Mouse (Mus musculus): Measurements from ENCODE around the gene Slc51a. TPM values are rescaled to one million over a fixed set of nuclear protein-coding genes. Genes with fewer than 3 reads are reported as not detected.

Slc51a gene
- 0.19 TPM in 1 of 2 replicates, not detected in the other for polyA plus RNA-seq (2011; ENCODE audit: insufficient read length, low read depth, missing spikeins)

- no peak within 1 kb of the TSS for H3K4me3 ChIP-seq (ENCODE audit: insufficient read depth, low read length)
- TF ChIP-seq POLR2A (IDR thresholded peaks at IDR 0.05; ENCODE audit: low read depth, low read length) = no peak
- no peak for TF ChIP-seq CTCF (IDR thresholded peaks at IDR 0.05; ENCODE audit: borderline replicate concordance, insufficient read depth, low read length)
- H3K4me1 ChIP-seq (ENCODE audit: control insufficient read depth, insufficient read depth, low read length) = no peaks in the 10 kb centered on the region
- no peak within 1 kb of the TSS for H3K27ac ChIP-seq (ENCODE audit: insufficient read depth, low read length)
These were observed at the start of gene Slc51a for GRCm38 (mm10) chr16:32487234-32488111. Gene Slc51a, minus strand, starts transcription at chr16:32487879.

- TF ChIP-seq CTCF (IDR thresholded peaks at IDR 0.05; ENCODE audit: borderline replicate concordance, insufficient read depth, low read length) (no peak), POLR2A (IDR thresholded peaks at IDR 0.05; ENCODE audit: low read depth, low read length) (no peak)
- H3K4me1 ChIP-seq (ENCODE audit: control insufficient read depth, insufficient read depth, low read length) = no peaks in the 10 kb centered on the region
- no peak overlapping the region for H3K27ac ChIP-seq (ENCODE audit: insufficient read depth, low read length)
- H3K4me3 ChIP-seq (ENCODE audit: insufficient read depth, low read length) = no peak overlapping the region
These were observed 47.6 kb upstream of the Slc51a start for GRCm38 (mm10) chr16:32535157-32535751.

DNA sequence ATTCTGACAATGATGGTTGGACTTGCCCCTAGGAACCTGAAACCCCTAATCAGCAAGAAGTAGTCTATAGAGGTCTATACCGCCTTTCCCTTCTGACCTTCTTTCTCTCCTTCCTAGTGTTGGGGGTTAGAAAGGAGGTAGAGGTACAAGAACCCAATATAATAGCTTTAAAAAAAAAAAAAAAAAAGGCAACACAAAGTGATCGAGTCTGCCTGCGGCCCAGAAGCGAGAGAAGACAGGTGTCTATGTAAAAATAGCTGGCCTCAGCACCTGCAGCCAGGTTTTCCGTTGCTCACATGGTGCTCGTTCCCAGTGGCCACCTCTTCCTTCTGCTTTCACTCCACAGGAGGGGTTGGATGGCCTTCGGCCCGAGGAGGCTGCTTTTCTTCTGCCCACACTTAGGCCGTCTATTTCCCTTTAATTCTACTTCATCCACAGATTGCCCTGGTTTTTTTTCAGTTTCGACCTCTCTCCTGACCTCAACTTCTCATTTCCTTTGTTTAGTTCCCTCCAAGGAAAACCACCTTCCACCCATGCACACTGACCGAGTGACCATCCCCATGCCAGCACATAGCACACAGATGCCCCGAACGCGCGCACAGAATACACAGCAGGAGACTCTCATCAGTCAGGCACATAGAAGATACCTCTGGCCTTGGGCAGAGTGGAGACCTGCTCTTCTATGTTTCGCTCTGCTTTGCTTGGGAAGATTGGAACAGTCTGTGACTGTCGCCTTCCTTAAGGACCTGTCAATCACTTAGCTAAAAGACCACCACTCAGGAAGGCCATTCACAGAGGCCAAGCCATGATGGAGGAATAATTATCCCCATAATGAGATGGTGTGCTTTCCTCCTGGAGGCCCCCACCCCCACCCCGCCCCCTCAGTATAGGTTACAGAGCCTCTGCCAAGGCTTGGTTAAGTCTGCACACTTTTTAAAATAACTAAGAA lies 45.5 kb upstream of the Slc51a start:
- no peak overlapping the region for H3K4me3 ChIP-seq (ENCODE audit: insufficient read depth, low read length)
- no peaks in the 10 kb centered on the region for H3K4me1 ChIP-seq (ENCODE audit: control insufficient read depth, insufficient read depth, low read length)
- no peak for TF ChIP-seq CTCF (IDR thresholded peaks at IDR 0.05; ENCODE audit: borderline replicate concordance, insufficient read depth, low read length)
- TF ChIP-seq POLR2A (IDR thresholded peaks at IDR 0.05; ENCODE audit: low read depth, low read length) = no peak
- no peak overlapping the region for H3K27ac ChIP-seq (ENCODE audit: insufficient read depth, low read length)

DNA sequence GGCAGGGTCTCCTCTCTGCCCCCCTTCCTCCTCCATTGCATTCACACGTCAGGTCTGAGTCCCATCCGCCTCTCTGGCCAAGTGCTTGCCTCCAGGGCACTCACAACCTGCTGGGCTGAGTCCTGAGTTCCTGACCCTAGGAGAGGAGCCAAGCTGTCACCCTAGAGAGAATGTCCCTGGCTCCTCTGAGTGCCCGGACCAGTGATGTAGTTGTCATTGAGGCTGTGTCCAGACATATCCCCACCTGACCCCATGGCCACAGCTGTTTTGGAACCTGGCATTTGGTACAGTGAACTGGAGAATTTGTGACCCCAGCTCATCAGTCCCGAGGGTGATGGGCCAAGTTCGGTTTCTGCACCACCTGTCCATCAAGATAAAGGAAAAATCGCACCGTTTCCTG lies 39.2 kb upstream of the Slc51a start:
- Histone ChIP-seq H3K27ac (ENCODE audit: insufficient read depth, low read length) (no peak overlapping the region), H3K4me1 (ENCODE audit: control insufficient read depth, insufficient read depth, low read length) (no peaks in the 10 kb centered on the region)
- TF ChIP-seq CTCF (IDR thresholded peaks at IDR 0.05; ENCODE audit: borderline replicate concordance, insufficient read depth, low read length) (no peak), POLR2A (IDR thresholded peaks at IDR 0.05; ENCODE audit: low read depth, low read length) (no peak)

DNA sequence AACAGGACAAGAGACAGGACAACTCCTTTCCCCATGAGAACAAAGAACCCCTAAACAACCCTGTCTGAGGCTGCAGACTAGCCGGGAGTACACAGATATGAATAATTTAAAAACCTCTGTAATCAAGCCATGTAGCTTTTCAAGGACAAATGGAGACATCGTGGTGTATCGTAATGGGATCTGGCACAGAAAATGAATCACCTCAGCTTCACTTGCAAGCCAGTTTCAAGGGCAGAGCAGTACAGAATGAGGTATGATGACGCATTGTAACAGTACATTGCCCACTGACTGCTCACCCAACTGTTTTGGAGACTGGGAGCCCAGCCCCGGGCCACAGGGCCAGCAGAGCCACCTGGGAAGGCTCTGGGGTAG lies 36.6 kb upstream of the Slc51a start:
- TF ChIP-seq CTCF (IDR thresholded peaks at IDR 0.05; ENCODE audit: borderline replicate concordance, insufficient read depth, low read length) (no peak), POLR2A (IDR thresholded peaks at IDR 0.05; ENCODE audit: low read depth, low read length) (no peak)
- H3K27ac ChIP-seq (ENCODE audit: insufficient read depth, low read length) = no peak overlapping the region

More for the DNA sequence above, 39.2 kb upstream of the Slc51a start:
- H3K4me3 ChIP-seq (ENCODE audit: insufficient read depth, low read length) = no peak overlapping the region

DNA sequence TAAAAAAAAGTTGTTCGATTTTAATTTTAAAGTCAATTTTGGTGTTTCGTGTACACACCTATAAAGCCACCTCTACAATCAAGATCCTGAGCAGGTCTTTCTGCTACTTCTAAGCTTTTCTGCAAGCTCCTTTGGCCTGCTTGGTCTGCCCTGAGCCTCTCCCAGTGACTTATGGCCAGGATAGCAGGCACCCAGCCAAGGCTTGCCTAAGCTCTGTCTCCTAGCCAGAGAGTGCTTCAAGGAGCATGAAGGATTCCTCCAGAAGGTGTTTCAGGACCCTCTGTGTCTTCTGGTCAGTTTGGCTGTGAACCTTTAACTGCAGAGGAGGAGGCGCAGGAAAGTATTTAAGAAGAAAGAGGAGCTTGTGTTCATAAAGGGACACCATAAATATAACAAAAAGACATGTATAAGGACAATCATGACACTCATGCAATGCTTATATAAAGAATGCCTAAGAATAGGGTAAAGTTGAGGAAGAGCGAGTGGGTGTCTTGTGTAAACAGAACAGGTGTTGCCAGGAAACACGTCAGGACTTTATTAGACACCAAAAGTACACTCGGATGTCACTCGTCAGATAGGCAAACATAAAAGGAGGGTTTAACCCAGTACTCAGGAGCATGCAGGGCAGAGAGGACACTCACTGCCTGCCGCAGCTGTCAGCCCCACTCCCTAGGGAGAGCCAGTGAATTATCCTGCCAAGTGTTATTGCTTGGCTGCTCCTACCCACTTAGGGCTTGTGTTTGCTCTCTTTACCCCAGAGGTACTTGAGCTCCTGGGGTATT lies 36.0 kb upstream of the Slc51a start:
- H3K27ac ChIP-seq (ENCODE audit: insufficient read depth, low read length) = no peak overlapping the region
- TF ChIP-seq POLR2A (IDR thresholded peaks at IDR 0.05; ENCODE audit: low read depth, low read length) (no peak), CTCF (IDR thresholded peaks at IDR 0.05; ENCODE audit: borderline replicate concordance, insufficient read depth, low read length) (no peak)
- H3K4me3 ChIP-seq (ENCODE audit: insufficient read depth, low read length) = no peak overlapping the region
- H3K4me1 ChIP-seq (ENCODE audit: control insufficient read depth, insufficient read depth, low read length) = no peaks in the 10 kb centered on the region

More for the DNA sequence above, 36.6 kb upstream of the Slc51a start:
- no peaks in the 10 kb centered on the region for H3K4me1 ChIP-seq (ENCODE audit: control insufficient read depth, insufficient read depth, low read length)
- no peak overlapping the region for H3K4me3 ChIP-seq (ENCODE audit: insufficient read depth, low read length)

- TF ChIP-seq POLR2A (IDR thresholded peaks at IDR 0.05; ENCODE audit: low read depth, low read length) (no peak), CTCF (IDR thresholded peaks at IDR 0.05; ENCODE audit: borderline replicate concordance, insufficient read depth, low read length) (no peak)
- Histone ChIP-seq H3K27ac (ENCODE audit: insufficient read depth, low read length) (no peak overlapping the region), H3K4me3 (ENCODE audit: insufficient read depth, low read length) (no peak overlapping the region), H3K4me1 (ENCODE audit: control insufficient read depth, insufficient read depth, low read length) (no peaks in the 10 kb centered on the region)
These were observed 35.0 kb upstream of the Slc51a start for GRCm38 (mm10) chr16:32522578-32523194.

DNA sequence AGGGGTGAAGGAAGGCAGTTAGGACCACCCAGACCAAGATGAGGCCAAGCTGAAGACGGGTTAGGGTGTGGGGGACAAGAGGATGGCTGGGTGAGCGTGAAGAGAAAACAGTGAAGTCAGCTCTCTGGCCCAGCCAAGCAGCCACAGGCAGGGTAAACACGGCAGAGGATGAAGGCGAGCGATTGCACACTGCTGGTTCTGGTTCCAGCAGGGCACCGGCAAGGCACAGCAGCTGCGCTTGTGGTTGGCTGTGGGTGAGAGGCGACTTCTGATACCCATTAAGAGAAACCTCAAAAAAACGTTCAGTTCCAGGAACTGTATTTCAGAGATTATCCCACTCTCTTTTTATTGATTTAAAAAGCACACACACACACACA lies 32.7 kb upstream of the Slc51a start:
- Histone ChIP-seq H3K4me1 (ENCODE audit: control insufficient read depth, insufficient read depth, low read length) (no peaks in the 10 kb centered on the region), H3K4me3 (ENCODE audit: insufficient read depth, low read length) (no peak overlapping the region), H3K27ac (ENCODE audit: insufficient read depth, low read length) (no peak overlapping the region)
- TF ChIP-seq CTCF (IDR thresholded peaks at IDR 0.05; ENCODE audit: borderline replicate concordance, insufficient read depth, low read length) = no peak
- no peak for TF ChIP-seq POLR2A (IDR thresholded peaks at IDR 0.05; ENCODE audit: low read depth, low read length)

All from embryonic fibroblast, embryonic 13.5 days (primary cell).